Mouse (Mus musculus) ES-CJ7 (cell line): ENCODE measurements around the gene BC004004.
"Not testable (repeated sequence)": the region's sequence is repeated elsewhere in the genome, so short reads cannot be mapped to it uniquely, and the experiment has no call there.

Source experiments
- DNase-seq: peaks from one replicate; pipeline ENCODE4 v3.0.0; 2011; ENCODE audit warnings: low read depth, low spot score

Gene BC004004

DNA sequence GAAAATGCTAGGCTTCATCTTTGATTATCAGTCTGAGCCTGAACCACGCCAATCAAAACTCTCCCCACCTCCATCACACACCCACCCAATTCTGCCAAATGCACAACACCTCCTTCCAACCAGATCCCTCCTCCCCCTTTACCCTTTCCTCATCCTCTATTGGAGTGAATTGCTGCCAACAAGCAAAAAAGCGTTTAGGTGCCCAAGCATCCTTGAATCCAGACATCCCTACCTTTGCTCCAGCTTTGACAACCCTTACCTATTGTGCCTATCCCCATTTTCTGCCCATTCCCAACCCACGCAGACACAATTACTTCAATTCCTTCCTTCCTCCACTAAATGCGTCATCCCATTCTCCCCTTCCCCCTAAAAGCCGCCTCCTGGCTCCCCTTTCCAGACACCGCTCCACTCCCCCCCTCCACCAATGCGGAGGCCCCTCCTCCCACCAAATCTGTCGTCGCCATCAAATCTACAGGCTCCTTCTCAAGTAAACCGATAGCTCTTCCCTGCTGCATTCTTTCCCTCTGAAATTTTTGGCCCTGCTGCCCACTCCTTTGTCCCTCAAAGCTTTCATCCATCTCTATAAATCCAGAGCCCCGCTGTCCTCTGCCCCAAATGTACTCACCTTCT, 78.0 kb downstream of the BC004004 start:
- DNase-seq, result no peak

DNA sequence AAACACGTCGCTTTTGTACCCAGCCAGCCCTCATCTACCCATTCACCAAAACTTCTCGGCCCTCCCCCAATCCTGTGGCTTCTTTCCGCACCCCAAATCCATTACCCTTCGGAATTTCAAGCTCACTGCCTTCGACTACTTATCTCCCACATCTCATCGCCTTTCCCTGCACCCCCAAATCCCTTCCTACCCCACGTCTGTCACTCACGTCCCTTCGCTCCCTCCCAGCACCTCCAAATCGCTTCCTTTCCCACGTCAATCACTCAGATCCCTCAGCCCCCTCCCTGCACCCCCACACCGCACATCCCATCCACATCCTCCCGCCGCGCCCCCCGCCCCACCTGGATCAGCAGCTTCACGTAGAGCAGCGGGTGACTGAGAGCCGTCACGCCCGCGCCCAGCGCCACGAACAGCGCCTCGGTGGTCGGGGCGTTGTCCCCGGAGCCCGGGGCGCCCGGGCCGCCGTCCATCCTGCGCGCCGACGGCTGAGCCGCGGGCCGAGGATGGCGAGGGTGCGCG, 78.6 kb downstream of the BC004004 start:
- DNase-seq, result no peak

DNA sequence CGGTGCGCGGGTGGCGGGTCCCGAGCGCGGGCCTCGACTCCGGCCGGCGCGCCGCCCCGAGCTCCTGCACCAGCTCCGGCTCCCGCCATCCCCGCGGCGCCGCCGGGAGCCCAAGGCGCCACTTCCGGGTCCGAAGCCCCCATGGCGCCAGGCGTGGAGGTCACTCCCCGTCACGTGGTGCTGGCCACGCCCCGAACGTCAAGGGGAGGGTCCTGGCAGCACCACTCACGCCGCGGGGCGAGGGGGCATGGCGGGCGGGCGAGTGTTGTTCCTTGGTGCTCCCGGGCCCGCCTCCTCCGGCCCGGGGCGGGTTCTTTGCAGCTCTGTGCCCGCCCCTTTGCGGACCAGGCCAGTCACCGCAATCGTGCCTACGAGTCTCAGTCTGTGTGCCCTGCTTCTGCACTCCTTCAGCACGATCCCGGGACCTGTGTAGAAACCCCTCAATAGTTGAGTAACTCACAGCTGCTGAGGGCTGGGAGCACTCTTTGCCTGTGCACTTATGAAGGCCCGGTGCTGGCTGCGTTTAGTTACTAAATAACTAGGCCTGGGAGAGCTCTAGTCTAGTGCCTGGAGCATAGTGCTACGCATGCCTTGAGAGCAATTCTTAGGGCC, 79.2 kb downstream of the BC004004 start, which contains the start of gene Mtch1:
Gene Mtch1, minus strand, starts transcription at position 290 of the 612 bp plus-strand sequence.
- peak; percentile 97 for DNase-seq

- DNase-seq, result no peak
These were observed 80.4 kb downstream of the BC004004 start for GRCm38 (mm10) chr17:29348996-29349395.

DNA sequence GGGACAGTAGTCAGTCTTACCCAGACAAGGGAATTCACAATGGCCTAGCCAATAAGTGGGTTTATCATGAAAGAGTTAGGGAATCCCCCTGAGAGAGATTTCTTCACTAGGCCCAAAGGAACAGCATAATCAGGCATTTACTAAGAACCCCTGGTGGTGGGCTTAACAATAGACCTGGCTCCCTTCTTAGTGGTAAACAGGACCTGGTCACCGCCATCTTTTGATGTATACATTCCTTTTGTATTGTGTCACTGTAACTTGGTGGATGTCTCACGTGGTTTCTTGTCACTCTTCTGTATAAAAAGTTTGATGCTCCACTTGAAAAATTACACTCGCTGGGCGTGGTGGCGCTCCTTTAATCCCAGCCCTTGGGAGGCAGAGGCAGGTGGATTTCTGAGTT, 82.5 kb downstream of the BC004004 start:
- not testable (repeated sequence) for DNase-seq

DNA sequence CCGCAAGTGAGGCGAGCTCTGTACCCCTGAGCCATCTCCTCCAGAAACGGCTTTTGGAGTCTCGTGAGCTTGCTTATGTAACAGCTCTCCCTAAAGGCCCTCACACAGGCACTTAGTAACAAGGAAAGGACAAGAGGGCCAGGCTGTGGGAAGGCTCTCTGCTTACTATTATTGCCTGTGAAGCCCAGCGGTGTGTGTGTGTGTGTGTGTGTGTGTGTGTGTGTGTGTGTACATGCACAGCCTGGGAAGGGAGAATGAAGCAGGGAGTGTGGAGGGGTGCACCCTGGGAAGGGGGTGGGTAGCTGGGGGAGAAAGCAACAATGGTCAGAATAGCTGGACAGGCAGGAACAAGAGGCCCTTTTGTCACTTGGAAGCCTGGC, 86.9 kb downstream of the BC004004 start:
- DNase-seq, result no peak

GRCm38 (mm10) chr17:29355841-29356478, 87.4 kb downstream of the BC004004 start:
- DNase-seq, result no peak

- peak; percentile 58 for DNase-seq
These were observed 87.9 kb downstream of the BC004004 start for GRCm38 (mm10) chr17:29356479-29356856.

DNA sequence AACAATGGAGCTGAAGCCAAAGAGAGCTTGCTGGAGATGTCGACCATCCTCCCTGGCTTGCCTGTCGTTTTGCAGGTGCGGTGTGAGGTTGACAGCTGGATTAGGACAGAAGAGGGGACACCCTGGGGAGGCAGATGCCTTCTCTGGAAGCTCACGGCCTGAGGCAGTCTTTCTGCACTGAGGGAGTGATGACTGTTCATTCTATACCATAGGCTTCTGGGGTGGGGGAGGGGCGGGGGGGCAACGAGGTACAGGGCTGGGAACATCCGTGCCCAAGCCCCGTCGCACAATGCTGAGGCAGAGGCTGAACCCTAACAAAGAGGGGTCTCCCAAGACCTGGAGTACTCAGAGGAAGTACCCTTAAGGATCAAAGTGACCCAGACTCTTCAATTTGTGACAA, 88.3 kb downstream of the BC004004 start:
- DNase-seq, result no peak

GRCm38 (mm10) chr17:29358928-29359327, 90.3 kb downstream of the BC004004 start:
- no peak for DNase-seq

DNA sequence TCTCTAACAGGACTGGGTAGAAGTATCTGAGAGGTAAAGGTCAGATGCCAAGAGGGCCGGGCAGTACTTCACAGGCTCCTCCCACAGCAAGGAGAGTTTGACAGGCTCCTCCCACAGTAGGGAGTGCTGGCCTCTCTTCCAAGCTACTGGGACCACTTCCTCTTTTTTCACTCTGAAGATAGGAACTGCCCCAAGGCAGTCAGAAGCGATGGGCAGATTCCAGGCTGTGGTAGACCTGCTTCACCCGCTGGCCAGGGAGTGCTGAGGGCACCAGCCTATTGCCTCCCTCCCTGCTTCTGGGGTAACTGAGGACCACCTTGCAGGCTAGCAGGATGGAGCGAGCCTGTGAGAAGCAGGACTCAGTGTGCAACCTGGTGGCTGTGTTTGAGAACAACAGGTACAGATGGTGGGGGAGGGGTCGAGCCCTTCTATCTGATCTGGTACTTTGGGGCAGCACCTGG, 92.2 kb downstream of the BC004004 start, which contains the start of gene Fgd2:
Gene Fgd2, plus strand, starts transcription at position 154 of the 461 bp plus-strand sequence.
- peak; percentile 70 for DNase-seq

GRCm38 (mm10) chr17:29361982-29362691, 93.5 kb downstream of the BC004004 start:
- DNase-seq, result peak; percentile 52

DNA sequence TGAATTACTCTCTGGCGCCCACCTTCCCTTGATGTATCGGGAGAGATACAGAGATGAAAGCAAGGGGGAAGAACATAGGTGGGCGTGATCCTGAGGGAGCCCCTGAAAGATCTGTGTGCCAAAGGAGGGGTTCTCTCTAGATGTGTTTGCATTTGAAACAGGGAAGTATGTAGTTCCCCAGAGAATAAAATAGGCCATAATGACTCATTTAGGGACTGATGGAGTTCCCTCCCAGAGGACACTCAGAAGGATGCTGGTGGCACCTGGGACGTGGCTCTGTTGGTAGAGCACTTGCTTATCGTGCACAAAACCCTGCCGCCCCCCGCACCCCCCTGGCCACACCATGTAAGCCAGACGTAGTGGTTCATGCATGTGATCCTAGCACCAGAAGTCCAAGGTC, 94.5 kb downstream of the BC004004 start:
- no peak for DNase-seq
